Mouse (Mus musculus) embryonic facial prominence, embryonic 11.5 days (tissue): ENCODE measurements at regions not wholly inside any gene's neighbourhood (a gene's known extent, or its start where the extent isn't known, plus 50 kb on each side); places are given as distances from the start of the nearest gene placed in this dataset.

Source experiments
- ATAC-seq: fragments of 200-750 bp; cut with Nextera tagmentation; replicated peaks from 2 replicates; pipeline ENCODE4 v1.8.0; 2017; ENCODE audit warnings: low read depth; ENCODE audit not compliant: insufficient number of reproducible peaks, low FRiP score, low TSS enrichment
- DNase-seq: peaks from one replicate; pipeline ENCODE4 v3.0.0-alpha.2; 2015; ENCODE audit warnings: low spot score
- H3K27ac ChIP-seq: fragments of 300-500 bp; sonication (generic); replicated peaks from 2 replicates; pipeline ENCODE4 v1.5.1; 2014; ENCODE audit warnings: mild to moderate bottlenecking, low read depth, low read length, control low read depth
- H3K27me3 ChIP-seq: fragments of 300-500 bp; sonication (generic); 2 replicates; pipeline ENCODE4 v1.6.1; 2014; ENCODE audit warnings: mild to moderate bottlenecking, low read length, moderate library complexity, mixed read lengths; ENCODE audit not compliant: control insufficient read depth, insufficient read depth
- H3K36me3 ChIP-seq: fragments of 300-500 bp; sonication (generic); replicated peaks from 2 replicates; pipeline ENCODE4 v1.6.1; 2014; ENCODE audit warnings: low read depth, mild to moderate bottlenecking, low read length, moderate library complexity, mixed read lengths; ENCODE audit not compliant: control insufficient read depth, insufficient read depth
- H3K4me1 ChIP-seq: fragments of 300-500 bp; sonication (generic); 2 replicates; pipeline ENCODE4 v1.6.1; 2014; ENCODE audit warnings: low read length, mixed read lengths; ENCODE audit not compliant: control insufficient read depth, insufficient read depth
- H3K4me2 ChIP-seq: fragments of 300-500 bp; sonication (generic); 2 replicates; pipeline ENCODE4 v1.6.1; 2014; ENCODE audit warnings: low read depth, mild to moderate bottlenecking, control low read depth, low read length, moderate library complexity
- H3K4me3 ChIP-seq: fragments of 300-500 bp; sonication (generic); 2 replicates; pipeline ENCODE4 v1.5.1; 2014; ENCODE audit warnings: low read depth, low read length, control low read depth
- H3K9ac ChIP-seq: fragments of 300-500 bp; sonication (generic); replicated peaks from 2 replicates; pipeline ENCODE4 v1.6.1; 2014; ENCODE audit warnings: mild to moderate bottlenecking, control low read depth, low read length
- H3K9me3 ChIP-seq: fragments of 300-500 bp; sonication (generic); replicated peaks from 2 replicates; pipeline ENCODE4 v1.6.1; 2016; ENCODE audit warnings: mild to moderate bottlenecking, low read length, inconsistent platforms, mixed read lengths; ENCODE audit not compliant: control insufficient read depth
- WGBS: fragments of 180-500 bp; shearing (Covaris S2); extraction: QIAGEN DNeasy Blood & Tissue Kit; methylation state at CpG from one replicate; pipeline ENCODE4 v1.1.7; 2014; 5-methylcytosine and 5-hydroxymethylcytosine counted together

DNA sequence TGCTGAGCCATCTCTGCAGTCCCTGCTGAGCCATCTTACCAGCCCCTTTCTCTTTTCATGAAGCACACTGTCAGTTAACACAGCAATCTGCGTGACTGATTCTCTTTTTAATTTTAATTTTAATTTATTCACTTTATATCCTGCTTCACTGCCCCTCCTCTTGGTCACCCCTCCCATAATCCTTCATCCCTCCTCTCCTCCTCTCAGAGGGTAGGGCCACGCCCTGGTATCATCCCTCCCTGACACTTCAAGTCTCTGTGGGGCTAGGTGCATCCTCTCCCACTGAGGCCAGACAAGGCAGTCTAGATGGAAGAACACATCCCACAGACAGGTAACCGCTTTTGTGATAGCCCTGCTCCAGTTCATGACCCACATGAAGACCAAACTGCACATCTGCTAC, 111.5 kb upstream of the Meis2 start:
- Histone ChIP-seq H3K27me3 (no peaks in the 10 kb centered on the region), H3K27ac (no peak overlapping the region), H3K36me3 (no peaks in the 10 kb centered on the region), H3K4me2 (no peak overlapping the region), H3K4me3 (no peak overlapping the region), H3K4me1 (no peaks in the 10 kb centered on the region), H3K9me3 (no peaks in the 10 kb centered on the region), H3K9ac (no peak overlapping the region)
- 0 out of 2 replicates have a peak, but pooled peaks have one; percentile 56 for ATAC-seq
- DNase-seq: no peak
- 87% methylated on average over 3 of the region's 3 CpGs for WGBS

DNA sequence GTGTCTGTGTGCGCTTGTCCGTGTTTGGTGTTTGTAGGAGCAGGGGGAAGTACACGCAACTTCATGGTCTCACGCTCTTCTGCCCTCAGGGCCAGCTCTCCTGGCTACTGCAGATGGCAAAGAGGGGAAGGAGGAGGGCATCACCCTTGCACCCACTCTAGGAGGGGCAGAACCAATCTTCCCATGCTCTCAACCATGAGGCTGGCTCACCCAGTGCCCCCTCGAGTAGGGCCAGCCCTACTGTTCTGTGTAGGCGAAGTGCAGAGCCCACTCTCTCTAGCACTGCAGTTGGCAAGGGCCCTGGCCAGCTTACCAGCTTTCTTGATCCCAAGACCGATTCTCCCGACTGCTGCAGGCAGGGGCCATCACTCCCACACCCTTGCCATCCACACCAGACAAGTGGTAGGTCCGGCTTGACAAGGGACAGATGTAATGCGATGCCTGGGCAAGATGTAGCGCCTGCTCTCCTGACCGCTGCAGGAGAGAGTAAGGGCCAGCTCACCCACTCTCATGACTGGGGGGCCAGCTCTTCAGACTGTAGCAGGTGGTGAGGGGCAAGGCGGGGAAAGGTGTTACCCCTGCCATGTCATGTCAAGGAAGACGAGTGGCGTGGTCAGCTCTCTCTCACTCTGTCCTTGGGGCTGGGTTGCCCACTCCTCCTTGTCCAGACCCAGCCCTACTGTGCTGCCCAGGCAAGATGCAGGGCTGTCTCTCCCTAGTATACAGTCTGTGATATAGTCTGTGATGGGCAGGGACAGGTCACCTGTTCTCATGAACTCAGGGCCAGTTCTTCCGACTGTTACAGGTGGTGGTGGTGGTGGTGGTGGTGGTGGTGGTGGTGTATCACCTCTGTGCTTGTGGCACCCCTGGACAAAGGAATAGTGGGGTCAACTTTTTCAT, 100.5 kb upstream of the Meis2 start:
- ATAC-seq (peak; percentile 65; the same call in 1 of the 2 replicates), DNase-seq (no peak)
- no peak overlapping the region for H3K9ac ChIP-seq
- no peak overlapping the region for H3K4me2 ChIP-seq
- WGBS: 85% methylated on average over 16 of the region's 16 CpGs
- H3K4me1 ChIP-seq: no peaks in the 10 kb centered on the region
- no peak overlapping the region for H3K27ac ChIP-seq
- H3K36me3 ChIP-seq: no peaks in the 10 kb centered on the region
- no peaks in the 10 kb centered on the region for H3K27me3 ChIP-seq
- H3K9me3 ChIP-seq: no peaks in the 10 kb centered on the region
- no peak overlapping the region for H3K4me3 ChIP-seq
